Mouse (Mus musculus): ENCODE measurements around the gene Mindy1. TPM values are rescaled to one million over a fixed set of nuclear protein-coding genes. Genes with fewer than 3 reads are reported as not detected.
A peak's percentile ranks its signal among the peaks of the same experiment; 100 is the strongest.

The Mindy1 gene
- total RNA-seq, 1 experiment from 2014 or later, result 45.4 TPM

- no peak for ATAC-seq (replicated peaks in 1 of 2; ENCODE audit: insufficient read depth in 1 of 2, low FRiP score in 2 of 2, low TSS enrichment in 1 of 2, low read depth in 1 of 2, poor library complexity in 2 of 2, severe bottlenecking in 2 of 2)
Measured at GRCm38 (mm10) chr3:95261975-95262374, 19.2 kb upstream of the Mindy1 start.

- peak; percentile 87 for ATAC-seq (replicated peaks in 1 of 2; ENCODE audit: insufficient read depth in 1 of 2, low FRiP score in 2 of 2, low TSS enrichment in 1 of 2, low read depth in 1 of 2, poor library complexity in 2 of 2, severe bottlenecking in 2 of 2)
Measured at GRCm38 (mm10) chr3:95263089-95263739, 17.9 kb upstream of the Mindy1 start.

DNA sequence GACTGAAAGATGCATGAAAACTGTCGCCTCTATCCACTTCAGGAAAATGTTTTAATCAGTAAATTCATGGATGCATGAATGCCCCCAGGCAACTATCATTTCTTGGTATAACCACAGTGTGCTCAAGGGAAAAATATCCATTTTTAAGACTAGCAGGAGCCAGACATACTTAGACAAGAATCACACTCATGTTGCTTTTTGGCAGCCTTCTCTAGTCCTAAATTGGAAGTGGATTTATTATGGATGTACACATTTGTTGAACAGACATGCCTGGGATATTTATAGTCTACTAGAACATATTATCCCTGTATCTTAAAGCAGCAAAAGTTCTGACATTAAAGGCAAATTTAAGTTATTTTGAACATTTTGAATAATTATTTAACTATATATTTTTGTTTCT lies 16.4 kb upstream of the Mindy1 start:
- ATAC-seq (replicated peaks in 1 of 2; ENCODE audit: insufficient read depth in 1 of 2, low FRiP score in 2 of 2, low TSS enrichment in 1 of 2, low read depth in 1 of 2, poor library complexity in 2 of 2, severe bottlenecking in 2 of 2), result no peak

DNA sequence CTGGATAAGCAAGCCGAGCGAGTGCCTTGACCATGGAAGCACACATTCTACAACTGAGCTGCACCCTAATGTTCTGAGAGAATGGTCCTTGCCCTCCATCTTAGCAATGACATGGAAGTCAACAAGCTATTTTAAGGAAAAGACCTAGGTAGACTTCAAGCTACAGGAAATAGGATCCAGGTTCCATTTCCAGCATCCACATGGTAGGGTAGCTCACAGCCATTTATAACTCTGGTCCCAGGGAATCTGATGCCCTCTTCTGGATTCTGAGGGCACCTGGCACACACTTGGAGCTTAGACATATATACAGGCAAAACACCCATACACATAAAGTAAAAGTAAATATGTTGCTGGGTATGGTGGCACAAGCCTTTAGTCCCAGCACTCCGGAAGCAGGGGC lies 15.1 kb upstream of the Mindy1 start:
- no peak for ATAC-seq (replicated peaks in 1 of 2; ENCODE audit: insufficient read depth in 1 of 2, low FRiP score in 2 of 2, low TSS enrichment in 1 of 2, low read depth in 1 of 2, poor library complexity in 2 of 2, severe bottlenecking in 2 of 2)

GRCm38 (mm10) chr3:95267855-95268254 lies 13.3 kb upstream of the Mindy1 start:
- ATAC-seq (replicated peaks in 1 of 2; ENCODE audit: insufficient read depth in 1 of 2, low FRiP score in 2 of 2, low TSS enrichment in 1 of 2, low read depth in 1 of 2, poor library complexity in 2 of 2, severe bottlenecking in 2 of 2), result no peak

DNA sequence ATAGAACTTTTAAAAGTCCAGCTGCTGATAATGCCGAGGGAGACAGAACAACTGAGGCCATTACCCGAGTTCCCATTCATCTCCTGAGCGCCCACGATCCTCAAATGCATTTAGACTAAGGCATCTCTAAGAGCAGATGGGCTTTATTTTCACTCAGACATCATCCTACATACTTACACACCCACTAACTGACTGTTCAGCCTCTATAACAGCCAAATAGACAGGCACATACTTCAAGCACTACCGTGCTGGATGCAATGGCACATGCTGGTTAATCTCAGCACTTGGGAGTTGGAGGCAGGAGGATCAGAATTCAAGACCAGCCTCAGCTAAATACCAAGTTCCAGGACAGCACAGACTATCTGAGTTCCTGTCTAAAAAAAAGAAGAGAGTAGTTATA lies 11.4 kb upstream of the Mindy1 start:
- no peak for ATAC-seq (replicated peaks in 1 of 2; ENCODE audit: insufficient read depth in 1 of 2, low FRiP score in 2 of 2, low TSS enrichment in 1 of 2, low read depth in 1 of 2, poor library complexity in 2 of 2, severe bottlenecking in 2 of 2)

DNA sequence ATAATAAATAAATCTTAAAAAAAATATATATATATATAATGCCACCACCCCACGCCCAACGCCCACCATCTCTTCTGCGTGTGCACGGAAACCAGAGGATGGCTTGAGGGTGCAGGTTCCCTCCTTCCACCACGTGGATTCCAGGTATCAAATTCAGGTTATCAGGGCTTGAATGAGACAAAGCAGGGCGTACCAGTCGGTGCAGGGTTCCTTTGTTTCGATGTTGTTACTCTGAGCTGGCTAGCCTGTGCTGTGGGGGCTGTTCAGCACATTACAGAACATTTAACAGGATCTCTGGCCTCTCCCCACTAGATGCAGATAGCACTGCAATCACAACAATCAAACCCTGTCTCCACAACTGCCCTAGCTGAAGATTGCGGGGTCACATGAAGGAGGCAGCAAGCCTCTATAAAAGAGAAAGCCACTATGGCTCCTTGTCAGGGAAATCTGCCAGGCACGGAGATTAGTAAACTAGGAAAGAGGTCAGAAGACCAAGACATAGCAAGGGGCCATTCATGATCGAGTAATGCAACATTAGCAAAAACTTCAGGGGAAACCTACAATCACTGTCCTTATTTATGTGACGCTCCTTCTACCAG lies 10.3 kb upstream of the Mindy1 start:
- ATAC-seq (replicated peaks in 1 of 2; ENCODE audit: insufficient read depth in 1 of 2, low FRiP score in 2 of 2, low TSS enrichment in 1 of 2, low read depth in 1 of 2, poor library complexity in 2 of 2, severe bottlenecking in 2 of 2), result no peak

GRCm38 (mm10) chr3:95273471-95273870 lies 7.7 kb upstream of the Mindy1 start:
- ATAC-seq (replicated peaks in 1 of 2; ENCODE audit: insufficient read depth in 1 of 2, low FRiP score in 2 of 2, low TSS enrichment in 1 of 2, low read depth in 1 of 2, poor library complexity in 2 of 2, severe bottlenecking in 2 of 2), result no peak

DNA sequence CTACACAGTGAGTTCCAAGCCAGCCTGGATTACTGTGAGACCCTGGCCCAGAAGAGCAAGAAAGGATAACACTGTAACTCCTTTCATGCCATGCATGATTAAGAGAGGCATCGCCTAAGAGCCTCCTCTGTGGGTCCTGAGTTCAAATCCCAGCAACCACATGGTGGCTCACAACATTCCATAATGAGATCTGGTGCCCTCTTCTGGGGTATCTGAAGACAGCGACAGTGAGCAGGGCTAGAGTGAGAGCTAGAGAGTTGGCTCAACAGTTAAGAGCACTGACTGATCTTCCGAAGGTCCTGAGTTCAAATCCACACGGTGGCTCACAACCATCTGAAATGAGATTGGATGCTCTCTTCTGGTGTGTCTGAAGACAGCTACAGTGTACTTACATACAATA lies 6.7 kb upstream of the Mindy1 start:
- ATAC-seq (replicated peaks in 1 of 2; ENCODE audit: insufficient read depth in 1 of 2, low FRiP score in 2 of 2, low TSS enrichment in 1 of 2, low read depth in 1 of 2, poor library complexity in 2 of 2, severe bottlenecking in 2 of 2), result no peak

- ATAC-seq (replicated peaks in 1 of 2; ENCODE audit: insufficient read depth in 1 of 2, low FRiP score in 2 of 2, low TSS enrichment in 1 of 2, low read depth in 1 of 2, poor library complexity in 2 of 2, severe bottlenecking in 2 of 2), result no peak
Measured at GRCm38 (mm10) chr3:95275161-95275560, 6.0 kb upstream of the Mindy1 start.

DNA sequence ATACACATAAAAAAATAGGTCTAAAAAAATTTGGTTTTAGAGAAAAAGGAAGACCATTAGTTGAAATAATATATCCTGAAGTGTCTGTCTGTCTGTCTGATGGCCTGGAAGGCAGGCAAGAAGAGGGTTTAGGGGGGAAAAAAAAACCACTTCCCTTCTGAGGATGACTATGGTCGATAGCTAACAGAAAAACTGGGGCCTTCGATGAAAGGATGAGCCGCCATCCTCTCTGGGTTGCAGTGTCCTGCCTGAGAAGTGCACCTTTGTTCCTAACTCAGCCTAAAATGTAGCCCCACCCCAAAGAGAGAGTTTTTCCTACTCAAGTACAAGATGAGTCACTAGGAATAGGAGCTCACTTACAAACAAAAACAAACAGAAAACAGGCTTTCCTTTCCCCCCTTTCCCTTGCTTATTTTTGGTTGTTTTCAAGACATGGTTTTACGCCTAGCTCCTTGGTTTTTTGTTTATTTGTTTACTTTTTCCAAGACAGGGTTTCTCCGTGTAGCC lies 4.7 kb upstream of the Mindy1 start:
- ATAC-seq (replicated peaks in 1 of 2; ENCODE audit: insufficient read depth in 1 of 2, low FRiP score in 2 of 2, low TSS enrichment in 1 of 2, low read depth in 1 of 2, poor library complexity in 2 of 2, severe bottlenecking in 2 of 2), result no peak

- no peak for ATAC-seq (replicated peaks in 1 of 2; ENCODE audit: insufficient read depth in 1 of 2, low FRiP score in 2 of 2, low TSS enrichment in 1 of 2, low read depth in 1 of 2, poor library complexity in 2 of 2, severe bottlenecking in 2 of 2)
Measured at GRCm38 (mm10) chr3:95277149-95277551, 4.0 kb upstream of the Mindy1 start.

- no peak for ATAC-seq (replicated peaks in 1 of 2; ENCODE audit: insufficient read depth in 1 of 2, low FRiP score in 2 of 2, low TSS enrichment in 1 of 2, low read depth in 1 of 2, poor library complexity in 2 of 2, severe bottlenecking in 2 of 2)
Measured at GRCm38 (mm10) chr3:95280747-95281146, 398 bp upstream of the Mindy1 start.

DNA sequence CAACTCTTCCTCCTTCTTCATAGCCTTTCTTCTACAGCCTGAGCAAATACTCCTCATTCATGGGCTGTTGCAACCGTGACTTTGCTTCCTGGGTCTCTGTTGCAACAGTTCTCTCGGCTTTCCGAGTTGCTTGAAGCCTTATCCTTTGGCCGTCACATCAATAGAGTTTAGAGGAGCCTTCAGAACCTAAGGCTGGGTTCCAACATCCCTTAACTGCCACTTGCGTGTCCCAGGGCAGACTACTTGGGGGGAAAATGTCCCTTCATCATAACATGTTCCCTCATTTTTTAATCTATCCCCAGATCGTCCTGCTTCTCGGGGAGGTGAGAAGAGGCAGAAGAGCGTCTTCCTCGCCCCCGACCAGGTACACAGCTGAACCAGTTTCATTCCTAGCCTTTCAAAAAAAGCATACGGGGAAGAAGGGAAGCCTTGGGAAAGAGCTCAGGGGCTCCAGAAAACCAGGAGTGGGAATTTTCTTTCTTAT lies 1.3 kb downstream of the Mindy1 start:
- ATAC-seq (replicated peaks in 1 of 2; ENCODE audit: insufficient read depth in 1 of 2, low FRiP score in 2 of 2, low TSS enrichment in 1 of 2, low read depth in 1 of 2, poor library complexity in 2 of 2, severe bottlenecking in 2 of 2), result peak; percentile 13 to 25; a peak in 2 of 4 replicates

DNA sequence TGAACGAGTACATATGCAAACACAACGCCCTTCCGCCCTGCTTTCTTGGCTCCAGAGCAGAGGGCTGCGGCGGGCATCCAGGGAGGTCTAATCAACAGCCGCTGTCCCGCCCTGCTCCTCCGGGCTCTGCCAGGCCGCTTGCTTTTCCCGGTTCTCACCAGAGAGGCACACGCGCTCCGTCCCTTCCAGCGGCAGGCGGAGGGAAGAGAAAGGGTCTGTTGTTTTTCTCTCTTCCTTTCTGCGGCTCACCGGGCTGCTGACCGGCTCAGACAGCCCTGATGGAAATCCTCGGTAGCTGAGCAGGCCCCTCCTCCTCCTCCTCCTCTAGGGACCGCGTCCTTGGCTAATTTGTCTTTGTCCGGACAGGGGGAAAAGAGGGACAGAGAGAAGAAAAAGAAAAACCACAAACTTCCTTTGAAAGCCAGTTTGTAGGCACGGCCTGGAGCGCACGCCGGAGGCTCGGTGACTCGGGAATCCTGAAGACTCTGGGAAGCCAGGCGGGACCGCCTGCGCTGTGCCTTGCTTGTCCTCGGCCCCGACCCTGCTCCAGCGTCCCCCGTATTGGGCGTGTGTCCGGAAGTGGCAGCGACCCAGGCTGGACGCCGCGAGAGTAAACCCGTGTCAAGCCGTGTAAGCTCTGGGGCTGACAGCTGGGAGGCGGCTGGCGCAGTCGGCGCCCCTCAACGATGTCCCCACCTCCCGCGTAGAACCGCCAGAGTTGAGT lies 1.9 kb downstream of the Mindy1 start:
- peak; percentile 42 to 44 for ATAC-seq (replicated peaks in 1 of 2; ENCODE audit: insufficient read depth in 1 of 2, low FRiP score in 2 of 2, low TSS enrichment in 1 of 2, low read depth in 1 of 2, poor library complexity in 2 of 2, severe bottlenecking in 2 of 2)

- ATAC-seq (replicated peaks in 1 of 2; ENCODE audit: insufficient read depth in 1 of 2, low FRiP score in 2 of 2, low TSS enrichment in 1 of 2, low read depth in 1 of 2, poor library complexity in 2 of 2, severe bottlenecking in 2 of 2), result no peak
Measured at GRCm38 (mm10) chr3:95283589-95283941, 2.4 kb downstream of the Mindy1 start.

DNA sequence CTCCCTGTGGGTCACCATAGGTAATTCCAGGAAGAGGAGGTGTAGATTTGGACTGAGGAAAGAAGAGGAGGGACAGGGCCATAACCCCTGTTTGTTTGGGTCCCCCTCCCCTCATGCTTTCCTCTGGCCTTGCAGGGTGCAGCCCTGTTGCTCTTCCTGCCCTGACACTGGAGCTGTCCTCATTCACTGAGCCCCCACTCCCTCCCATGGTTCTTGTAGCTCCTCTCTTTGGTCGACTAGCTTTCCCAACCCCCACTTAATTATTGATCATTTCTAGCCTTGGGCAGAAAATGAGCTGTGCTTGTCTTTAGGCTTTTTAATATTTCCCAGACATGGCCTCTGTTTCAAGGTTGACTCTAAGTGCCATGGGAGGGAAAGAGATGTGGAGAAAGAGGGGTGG lies 2.9 kb downstream of the Mindy1 start:
- ATAC-seq (replicated peaks in 1 of 2; ENCODE audit: insufficient read depth in 1 of 2, low FRiP score in 2 of 2, low TSS enrichment in 1 of 2, low read depth in 1 of 2, poor library complexity in 2 of 2, severe bottlenecking in 2 of 2), result no peak

GRCm38 (mm10) chr3:95284501-95285281 lies 3.5 kb downstream of the Mindy1 start:
- no peak for ATAC-seq (replicated peaks in 1 of 2; ENCODE audit: insufficient read depth in 1 of 2, low FRiP score in 2 of 2, low TSS enrichment in 1 of 2, low read depth in 1 of 2, poor library complexity in 2 of 2, severe bottlenecking in 2 of 2)

Measured in hematopoietic stem cell, adult 5-6 weeks (primary cell).